Mouse (Mus musculus) gastrocnemius, postnatal 36 days (tissue): ENCODE data around the gene Sgce. TPM values are rescaled to one million over a fixed set of nuclear protein-coding genes. Genes with fewer than 3 reads are reported as not detected.

ENCODE experiments used
- DNase-seq, 2 experiments: peaks; one replicate each; pipeline ENCODE4 v3.0.0; 2022
- intact Hi-C: fragments of 180-260 bp; cut with DNase I; formaldehyde crosslinking; loops from one replicate; pipeline ENCODE4 v1.15.1; 2025
- total RNA-seq, 2 experiments: library from RNA; stranded (reverse); gene quantifications; 2 replicates each; pipeline ENCODE4 v1.2.3; 2021

Sgce gene
- total RNA-seq, 2 experiments from 2014 or later, result 9.5 to 9.7 TPM

GRCm38 (mm10) chr6:4728305-4728704, 18.7 kb downstream of the Sgce start:
- intact Hi-C loops, result no loop called here
- DNase-seq, result no peak

GRCm38 (mm10) chr6:4723998-4724757, 22.8 kb downstream of the Sgce start:
- intact Hi-C loops, result no loop called here
- DNase-seq, result no peak

GRCm38 (mm10) chr6:4722739-4723138, 24.3 kb downstream of the Sgce start:
- intact Hi-C loops, result no loop called here
- no peak for DNase-seq

GRCm38 (mm10) chr6:4722142-4722541, 24.9 kb downstream of the Sgce start:
- no peak for DNase-seq
- intact Hi-C loops, result no loop called here

- intact Hi-C loops, result no loop called here
- no peak for DNase-seq
Measured at GRCm38 (mm10) chr6:4717344-4717743, 29.7 kb downstream of the Sgce start.

GRCm38 (mm10) chr6:4716171-4716570, 30.8 kb downstream of the Sgce start:
- intact Hi-C loops, result no loop called here
- DNase-seq, result no peak

- intact Hi-C loops, result loop anchor here (5.0 kb wide), 2 partner anchors 318 to 803 kb away; no protein-coding TSS in a partner anchor
- peak in 1 of 2 experiments; percentile 10 for DNase-seq
Measured at GRCm38 (mm10) chr6:4708971-4709370, 38.0 kb downstream of the Sgce start.

GRCm38 (mm10) chr6:4706415-4706814, 40.6 kb downstream of the Sgce start:
- no peak for DNase-seq
- intact Hi-C loops, result loop anchor here (5.0 kb wide), 2 partner anchors 321 to 806 kb away; no protein-coding TSS in a partner anchor

GRCm38 (mm10) chr6:4703908-4704307, 43.1 kb downstream of the Sgce start:
- DNase-seq, result no peak
- intact Hi-C loops, result no loop called here

- intact Hi-C loops, result no loop called here
- DNase-seq, result no peak
Measured at GRCm38 (mm10) chr6:4701641-4702040, 45.4 kb downstream of the Sgce start.

- no peak for DNase-seq
- intact Hi-C loops, result no loop called here
Measured at GRCm38 (mm10) chr6:4695778-4696177, 51.2 kb downstream of the Sgce start.

GRCm38 (mm10) chr6:4694672-4695231, 52.3 kb downstream of the Sgce start:
- intact Hi-C loops, result no loop called here
- no peak for DNase-seq

- no peak for DNase-seq
- intact Hi-C loops, result no loop called here
Measured at GRCm38 (mm10) chr6:4693544-4693943, 53.5 kb downstream of the Sgce start.

GRCm38 (mm10) chr6:4690438-4690837, 56.6 kb downstream of the Sgce start:
- no peak for DNase-seq
- intact Hi-C loops, result no loop called here

GRCm38 (mm10) chr6:4684706-4685340, 62.2 kb downstream of the Sgce start:
- intact Hi-C loops, result no loop called here
- no peak for DNase-seq

GRCm38 (mm10) chr6:4680576-4680975, 66.4 kb downstream of the Sgce start:
- intact Hi-C loops, result no loop called here
- DNase-seq, result no peak

GRCm38 (mm10) chr6:4679981-4680380, 67.0 kb downstream of the Sgce start:
- no peak for DNase-seq
- intact Hi-C loops, result no loop called here

- no peak for DNase-seq
- intact Hi-C loops, result no loop called here
Measured at GRCm38 (mm10) chr6:4677356-4677761, 69.6 kb downstream of the Sgce start.

GRCm38 (mm10) chr6:4665154-4665553, 81.9 kb downstream of the Sgce start:
- no peak for DNase-seq
- intact Hi-C loops, result no loop called here

- intact Hi-C loops, result no loop called here
- no peak for DNase-seq
Measured at GRCm38 (mm10) chr6:4664313-4664712, 82.7 kb downstream of the Sgce start.

- no peak for DNase-seq
- intact Hi-C loops, result no loop called here
Measured at GRCm38 (mm10) chr6:4663516-4663915, 83.5 kb downstream of the Sgce start.

GRCm38 (mm10) chr6:4658861-4659260, 88.1 kb downstream of the Sgce start:
- intact Hi-C loops, result no loop called here
- DNase-seq, result no peak
